ENCODE assay signal across 30 mouse cellular contexts in genomic region chr2:69681931-69682330, GRCm38 (mm10). TPM values are rescaled to one million over a fixed set of nuclear protein-coding genes. Genes with fewer than 3 reads are reported as not detected.
"Had no signal": no experiment of that assay in that cellular context is flagged by ENCODE, and none has a peak within 500 bp of the region (broad histone marks: within the 10 kb centered on the region; RNA-seq: fewer than 3 reads in every experiment).

No protein-coding gene starts in this region.

- ATAC-seq: liver, embryonic 12.5 days; liver, postnatal 0 days; lung, postnatal 0 days; midbrain, embryonic 13.5 days; midbrain, embryonic 15.5 days; midbrain, embryonic 16.5 days had no signal

- H3K9me3 ChIP-seq: limb, embryonic 10.5 days; limb, embryonic 12.5 days; limb, embryonic 13.5 days; limb, embryonic 15.5 days; liver, embryonic 12.5 days; liver, embryonic 13.5 days; liver, embryonic 15.5 days; lung, embryonic 15.5 days; megakaryocyte, embryonic 14.5 days; midbrain, embryonic 12.5 days; midbrain, embryonic 13.5 days; midbrain, embryonic 15.5 days had no signal

- H3K9ac ChIP-seq: limb, embryonic 12.5 days; limb, embryonic 13.5 days; limb, embryonic 15.5 days; liver, embryonic 12.5 days; liver, embryonic 13.5 days; liver, embryonic 14.5 days; liver, embryonic 15.5 days; liver, postnatal 0 days; lung, embryonic 14.5 days; lung, embryonic 15.5 days; midbrain, embryonic 12.5 days; midbrain, embryonic 13.5 days; midbrain, embryonic 15.5 days had no signal

- H3K4me2 ChIP-seq: limb, embryonic 12.5 days; limb, embryonic 13.5 days; limb, embryonic 15.5 days; liver, embryonic 11.5 days; liver, embryonic 12.5 days; liver, embryonic 13.5 days; liver, embryonic 15.5 days; lung, embryonic 14.5 days; lung, embryonic 15.5 days; midbrain, embryonic 11.5 days; midbrain, embryonic 12.5 days; midbrain, embryonic 13.5 days; midbrain, embryonic 15.5 days had no signal

- H3K27me3 ChIP-seq: limb, embryonic 12.5 days; limb, embryonic 13.5 days; limb, embryonic 15.5 days; liver, embryonic 12.5 days; liver, embryonic 13.5 days; liver, embryonic 15.5 days; lung, embryonic 15.5 days; megakaryocyte, embryonic 14.5 days had no signal

- H3K4me3 ChIP-seq: left cerebral cortex, adult 2 months; limb, embryonic 10.5 days; limb, embryonic 12.5 days; limb, embryonic 13.5 days; limb, embryonic 15.5 days; liver, embryonic 12.5 days; liver, embryonic 13.5 days; liver, embryonic 15.5 days; lung, embryonic 15.5 days; megakaryocyte, embryonic 14.5 days; midbrain, embryonic 12.5 days; midbrain, embryonic 13.5 days; midbrain, embryonic 15.5 days had no signal

- H3K4me1 ChIP-seq: limb, embryonic 10.5 days; limb, embryonic 12.5 days; limb, embryonic 13.5 days; limb, embryonic 15.5 days; liver, embryonic 12.5 days; liver, embryonic 13.5 days; liver, embryonic 15.5 days; lung, embryonic 15.5 days; megakaryocyte, embryonic 14.5 days had no signal

- H3K36me3 ChIP-seq: liver, embryonic 13.5 days; liver, embryonic 15.5 days had no signal

- DNase-seq: left cerebral cortex, postnatal 4 days; liver; liver, embryonic 13.5 days; liver, postnatal 0 days; lung, adult 18-20 months; lung, adult 2 months; lung, embryonic 14.5 days; lung, postnatal 10 days; lung, postnatal 14 days; lung, postnatal 36 days; lung, postnatal 4 days had no signal

- H3K27ac ChIP-seq: left cerebral cortex, adult 2 months; limb, embryonic 10.5 days; limb, embryonic 12.5 days; limb, embryonic 13.5 days; limb, embryonic 15.5 days; liver, embryonic 12.5 days; liver, embryonic 13.5 days; liver, embryonic 14.5 days; liver, embryonic 15.5 days; lung, embryonic 15.5 days; macrophage; midbrain, embryonic 12.5 days; midbrain, embryonic 13.5 days; midbrain, embryonic 15.5 days had no signal

RNA-seq across cellular contexts. Expression of gene Klhl41, which starts 12.0 kb away (rescaled TPM):
- polyA plus RNA-seq: macrophage; midbrain, postnatal 0 days had no signal
